Mouse (Mus musculus) lung, adult 18-20 months (tissue): Measurements from ENCODE around the gene 1700013F07Rik.
"Not testable (repeated sequence)": the region's sequence is repeated elsewhere in the genome, so short reads cannot be mapped to it uniquely, and the experiment has no call there.

Experiments used
- DNase-seq, 2 experiments: peaks; one replicate each; pipeline ENCODE4 v3.0.0; 2022; ENCODE audit warnings: mixed read lengths in 2 of 2

The 1700013F07Rik gene

DNA sequence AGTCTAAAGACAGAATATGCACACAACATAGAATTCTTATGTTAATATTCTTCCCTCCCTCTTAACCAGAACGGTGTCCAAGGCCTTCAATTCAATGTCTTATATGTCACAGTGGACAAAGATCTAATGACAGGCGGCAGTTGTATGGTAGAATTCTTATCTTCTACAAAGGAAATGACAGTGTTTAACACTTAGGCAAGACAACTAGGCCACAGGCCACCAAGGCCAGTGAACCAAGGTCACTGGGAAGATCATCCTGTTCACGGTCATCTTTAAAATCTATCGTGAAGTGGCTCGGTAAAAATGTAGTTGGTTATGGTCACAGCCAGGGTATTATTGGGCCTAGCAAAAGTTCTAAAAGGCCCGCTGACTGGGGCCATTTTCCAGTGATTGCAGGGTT, at the start of gene 1700013F07Rik:
Gene 1700013F07Rik, plus strand, starts transcription at position 200 of the 400 bp plus-strand sequence.
- DNase-seq, result no peak

DNA sequence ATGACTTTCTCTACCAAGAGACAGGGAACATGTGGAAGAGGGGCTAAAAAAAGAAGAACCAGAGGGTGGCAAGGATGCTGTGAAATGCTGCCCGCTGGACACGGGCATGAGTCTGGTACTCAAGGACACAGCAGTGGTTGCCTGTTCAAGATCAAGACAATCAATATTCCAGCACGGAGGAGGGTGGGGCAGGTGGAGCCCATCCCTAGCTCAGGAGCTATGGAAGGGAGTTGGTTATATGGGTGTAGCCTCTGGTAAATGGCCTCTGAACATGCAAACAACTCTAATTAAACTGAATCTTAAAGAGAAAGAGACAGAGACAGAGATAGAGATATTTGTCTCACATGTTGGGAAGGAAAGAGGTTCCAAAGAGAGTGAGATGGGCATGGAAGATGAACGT, 49.2 kb upstream of the 1700013F07Rik start:
- no peak for DNase-seq

DNA sequence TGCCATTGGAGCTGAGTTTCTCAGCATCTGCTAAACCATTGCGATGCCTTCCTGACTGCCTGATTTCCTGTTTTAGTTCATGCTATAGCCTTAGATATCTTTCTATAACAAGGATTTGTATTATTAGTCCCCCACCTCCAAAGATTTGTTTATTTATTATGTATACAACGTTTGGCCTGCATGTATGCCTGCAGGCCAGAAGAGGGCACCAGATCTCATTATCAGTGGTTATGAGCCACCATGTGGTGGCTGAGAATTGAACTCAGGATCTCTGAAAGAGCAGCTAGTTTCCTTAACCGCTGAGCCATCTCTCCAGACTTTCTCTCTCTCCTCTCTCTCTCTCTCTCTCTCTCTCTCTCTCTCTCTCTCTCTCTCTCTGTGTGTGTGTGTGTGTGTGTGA, 44.0 kb upstream of the 1700013F07Rik start:
- no peak for DNase-seq

DNA sequence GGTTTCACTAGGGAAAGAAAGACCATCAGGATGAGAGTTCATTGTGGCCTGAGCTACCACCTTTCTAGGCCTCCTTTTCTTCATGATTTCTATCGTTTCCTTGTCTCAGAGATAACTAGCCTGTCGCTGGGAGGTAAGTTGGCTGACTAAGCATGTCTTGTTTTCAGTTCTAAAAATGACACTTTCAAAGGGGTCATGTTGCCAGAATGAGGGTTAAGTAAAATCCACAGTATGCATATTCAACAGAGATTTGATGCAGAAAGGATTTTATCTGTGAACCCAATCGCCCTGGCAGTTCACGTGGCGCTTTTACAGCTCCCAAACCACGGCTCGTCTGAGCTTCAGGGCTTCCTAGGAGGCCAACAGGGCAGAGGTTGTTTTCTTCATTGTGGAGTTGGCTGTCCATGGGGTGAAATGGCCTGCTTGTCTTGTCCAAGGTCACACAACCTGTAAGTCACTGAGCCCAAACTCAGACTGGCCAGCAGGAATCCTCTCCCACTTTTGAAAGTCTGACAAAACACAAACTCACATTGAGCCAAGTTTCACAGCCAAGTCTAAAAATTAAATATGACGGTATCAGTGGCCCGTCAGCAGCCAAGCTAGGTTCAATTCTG, 39.0 kb upstream of the 1700013F07Rik start:
- no peak for DNase-seq

DNA sequence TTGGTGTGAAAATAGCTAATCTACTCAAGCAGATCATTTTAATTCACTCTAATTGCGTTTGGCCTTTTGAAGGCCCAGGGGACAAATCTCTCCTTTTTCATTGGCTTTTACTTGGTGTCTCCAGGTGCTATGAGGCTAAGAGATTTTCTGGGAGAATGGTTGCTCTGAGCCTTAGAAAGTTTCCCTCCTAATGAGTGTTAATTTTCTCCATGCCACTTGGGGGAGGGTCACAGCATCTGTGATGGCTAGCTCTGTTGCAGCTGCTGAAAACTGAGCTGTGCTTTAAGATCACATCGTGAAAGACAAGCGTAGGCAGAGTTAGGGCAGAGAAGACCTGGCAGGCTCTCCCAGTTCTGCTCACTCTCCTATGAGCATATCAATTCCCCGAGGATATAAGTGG, 38.5 kb upstream of the 1700013F07Rik start:
- DNase-seq, result no peak

DNA sequence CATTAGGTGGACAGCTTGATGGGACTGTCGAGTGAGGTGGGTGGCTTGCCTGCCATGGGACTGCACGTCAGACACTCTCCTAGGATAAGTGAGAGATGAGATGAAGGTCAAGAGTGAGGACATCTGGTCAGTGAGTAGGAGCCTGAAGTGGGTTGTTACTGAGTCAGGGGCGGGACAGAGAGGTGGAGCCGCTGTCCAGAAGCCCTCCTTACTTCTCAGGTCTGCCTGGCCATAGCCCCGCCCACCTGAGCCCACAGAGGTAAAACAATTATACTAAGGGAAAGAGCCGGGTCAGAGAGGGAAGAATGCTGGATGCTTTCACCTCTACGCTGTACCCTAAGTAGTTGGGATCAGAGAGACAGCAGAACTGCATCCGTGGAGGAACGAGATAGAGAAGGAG, 36.3 kb upstream of the 1700013F07Rik start:
- DNase-seq, result peak; percentile 10 to 21

DNA sequence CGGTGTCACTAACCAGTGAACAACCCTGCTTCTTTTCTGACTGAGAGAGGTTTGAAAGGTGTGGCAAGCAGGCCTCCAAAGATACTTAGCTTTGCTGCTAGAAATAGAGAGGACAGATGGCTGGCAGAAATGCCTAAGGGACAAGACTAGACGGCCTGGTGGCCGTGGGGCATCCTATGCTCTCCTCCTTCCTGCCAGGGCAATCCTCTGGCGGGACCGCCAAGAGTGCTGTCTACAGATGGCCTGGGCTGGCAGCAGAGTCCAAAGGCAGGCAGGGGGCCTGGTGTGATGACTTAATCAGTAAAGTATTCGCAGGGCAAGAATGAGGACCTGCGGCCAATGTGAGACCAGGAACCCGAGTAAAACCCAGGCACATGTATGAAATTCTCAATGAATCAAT, 34.1 kb upstream of the 1700013F07Rik start:
- DNase-seq, result no peak

DNA sequence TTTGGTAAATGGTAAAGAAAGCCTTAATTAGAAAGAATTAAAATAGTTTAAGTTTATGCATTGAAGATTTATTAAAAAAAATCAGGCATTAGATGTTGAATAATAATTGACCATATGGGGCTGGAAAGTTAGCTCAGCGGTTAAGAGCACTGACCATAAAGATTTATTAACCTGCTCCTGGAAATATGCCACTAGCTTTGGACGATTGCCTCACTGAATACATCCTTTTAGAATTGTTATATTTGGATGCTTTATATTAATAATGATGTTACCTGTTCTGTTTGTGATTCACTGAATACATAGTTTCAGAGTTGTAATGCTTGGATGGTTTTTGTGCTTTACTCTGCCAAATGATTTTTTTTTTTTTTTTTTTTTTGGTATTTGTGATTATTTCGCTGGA, 32.5 kb upstream of the 1700013F07Rik start:
- not testable (repeated sequence) for DNase-seq

DNA sequence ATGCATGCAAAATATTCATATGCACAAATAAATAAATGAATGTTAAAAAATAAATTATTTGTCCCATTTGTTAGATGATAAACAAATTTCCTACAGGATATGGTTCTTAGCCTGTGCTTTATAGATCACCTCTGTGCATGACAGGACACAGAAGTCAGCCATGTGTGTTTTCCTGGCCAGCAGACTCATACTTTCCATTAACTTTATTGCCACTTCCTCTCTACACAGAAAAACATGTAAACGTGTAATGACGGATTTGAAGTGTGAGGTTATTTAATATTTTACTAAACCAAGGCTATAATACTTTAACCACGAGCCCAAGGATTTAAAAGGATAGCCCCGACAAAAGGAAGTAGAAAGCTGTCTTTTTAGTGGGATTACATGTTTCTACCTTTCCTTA, 30.0 kb upstream of the 1700013F07Rik start:
- no peak for DNase-seq

DNA sequence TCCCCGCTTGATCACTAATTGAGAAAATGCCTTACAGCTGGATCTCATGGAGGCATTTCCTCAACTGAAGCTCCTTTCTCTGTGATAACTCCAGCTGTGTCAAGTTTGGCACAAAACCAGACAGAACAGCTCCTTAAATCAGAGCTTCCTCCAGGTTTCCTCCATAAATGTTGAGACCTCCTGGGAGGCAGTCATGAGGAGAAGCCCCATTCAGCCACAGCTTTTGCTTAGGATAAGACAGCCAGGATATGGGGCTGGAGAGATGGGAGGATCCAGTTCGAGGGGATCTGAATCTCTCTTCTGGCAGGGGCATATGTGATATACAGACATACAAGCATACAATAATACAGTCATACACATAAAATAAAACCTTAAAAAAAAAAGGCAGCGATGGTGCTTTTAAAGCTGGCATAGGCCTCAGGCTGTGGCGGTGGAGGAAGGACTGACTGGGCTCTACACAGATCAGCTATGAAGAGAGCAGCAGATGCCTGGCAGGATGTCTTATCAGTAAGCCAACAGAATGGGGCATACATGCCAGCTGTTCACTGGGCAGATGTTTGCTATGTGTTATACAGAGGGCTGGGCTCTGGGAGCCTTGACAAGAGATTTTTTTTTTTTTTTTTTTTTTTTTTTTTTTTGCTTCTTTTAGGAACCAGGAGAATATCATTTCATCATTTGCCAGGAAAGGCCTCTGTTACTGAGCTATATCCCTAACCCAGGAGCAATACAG, 25.0 kb upstream of the 1700013F07Rik start:
- no peak for DNase-seq

DNA sequence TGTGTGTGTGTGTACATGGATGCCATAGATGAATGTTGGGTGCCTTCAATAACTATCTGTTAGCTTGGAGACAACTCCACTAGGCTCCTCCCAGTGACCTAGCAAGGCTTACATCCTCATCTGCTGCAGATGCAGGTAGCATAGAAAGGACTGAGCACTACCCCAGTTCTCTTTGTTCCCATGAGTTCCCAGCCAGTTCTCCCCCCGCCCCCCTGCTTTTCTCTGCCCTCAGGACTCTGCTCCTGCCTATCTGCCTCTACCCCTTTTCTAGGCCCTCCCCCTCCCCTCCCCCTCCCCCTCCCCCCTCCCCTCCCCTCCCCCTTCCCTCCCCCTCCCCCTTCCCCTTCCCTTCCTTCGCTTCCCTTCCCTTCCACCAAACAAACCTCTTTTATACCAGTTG, 23.8 kb upstream of the 1700013F07Rik start:
- DNase-seq, result no peak

DNA sequence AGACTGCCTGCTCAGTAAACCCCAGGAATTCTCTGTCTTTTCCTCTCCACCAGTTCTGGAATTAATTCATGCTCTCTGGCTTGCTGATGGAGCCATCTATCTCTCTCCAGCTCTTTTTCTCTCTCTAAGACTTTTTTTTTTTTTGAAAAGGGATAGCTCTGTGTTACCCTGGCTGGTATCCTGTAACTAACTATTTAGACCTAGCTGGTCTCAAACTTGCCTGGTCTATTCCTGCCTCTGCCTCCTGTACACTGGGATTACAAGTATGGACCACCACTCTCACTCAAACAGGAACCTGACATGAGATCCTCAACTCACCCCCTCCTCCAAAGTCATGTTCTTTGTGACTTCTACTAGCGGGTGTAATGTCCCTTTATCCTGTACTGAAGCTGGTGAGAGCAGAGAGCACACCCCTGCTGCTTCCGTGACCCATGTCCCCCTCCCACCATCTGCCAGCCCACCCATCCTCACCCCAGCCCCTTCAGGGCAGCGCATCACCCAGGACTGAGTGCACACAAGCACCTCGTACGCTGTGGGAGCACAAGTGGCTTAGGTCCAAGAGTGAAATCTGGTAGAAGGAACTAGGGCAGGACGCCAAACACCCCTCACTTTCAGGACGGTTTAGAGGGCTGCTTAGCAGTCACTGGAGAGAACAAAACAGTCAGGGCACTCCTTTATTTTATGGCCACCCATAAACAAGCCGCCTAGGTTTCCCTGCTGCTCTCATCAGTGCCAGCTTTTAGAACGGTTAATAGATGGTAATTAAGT, 23.1 kb upstream of the 1700013F07Rik start:
- DNase-seq, result no peak

DNA sequence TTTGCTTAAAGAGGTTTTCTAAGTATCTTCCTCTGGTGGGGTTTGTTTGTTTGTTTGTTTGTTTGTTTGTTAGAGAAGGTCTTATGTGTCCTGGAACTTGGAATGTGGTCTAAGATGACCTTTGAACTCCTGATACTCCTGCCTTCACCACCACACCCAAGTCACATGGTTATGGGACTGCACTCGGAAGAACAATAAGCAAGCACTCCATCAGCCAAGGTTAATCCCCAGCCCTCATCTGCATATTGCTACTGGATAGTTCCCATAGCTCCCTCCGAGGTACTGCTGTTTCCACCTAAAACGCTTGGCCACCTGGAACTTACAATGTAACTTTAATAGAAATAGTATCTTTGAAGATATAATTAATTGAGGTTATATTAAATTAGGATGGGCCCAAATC, 20.5 kb upstream of the 1700013F07Rik start:
- no peak for DNase-seq

DNA sequence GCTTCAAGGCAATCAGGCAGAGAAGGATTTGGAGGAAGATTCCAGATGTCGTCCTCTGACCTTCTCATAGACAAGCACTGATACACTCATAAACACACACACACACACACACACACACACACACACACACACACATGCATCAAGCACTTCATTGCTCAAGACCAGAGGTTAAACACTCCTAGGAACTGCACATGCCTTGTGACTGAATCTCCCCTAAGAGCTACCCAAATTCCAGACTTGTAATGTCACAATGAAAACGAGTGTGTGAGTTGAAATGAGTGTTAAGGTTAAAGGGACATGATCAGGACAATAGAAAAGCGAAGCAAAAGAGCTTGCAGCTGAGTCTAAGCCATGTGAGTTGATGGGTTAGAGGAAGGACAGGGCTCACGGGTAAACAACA, 15.7 kb upstream of the 1700013F07Rik start:
- DNase-seq, result no peak

DNA sequence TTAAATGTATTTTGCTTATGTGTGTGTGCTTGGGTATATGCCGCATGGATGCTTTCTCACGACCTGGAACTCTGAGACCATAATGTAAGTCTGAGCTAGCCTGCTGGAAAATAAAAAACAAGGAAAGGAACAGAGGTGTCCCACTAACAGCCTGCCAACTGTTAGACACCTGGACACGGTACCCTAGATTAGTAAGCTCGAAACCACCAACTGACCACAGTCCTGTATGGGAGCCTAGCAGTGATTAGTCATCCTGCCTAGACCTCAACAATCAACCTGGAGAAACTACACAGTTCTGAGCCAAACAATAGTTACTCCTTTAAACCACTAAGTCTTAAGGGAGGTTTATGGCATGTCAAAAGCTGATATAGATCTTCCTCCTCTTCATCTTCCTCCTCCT, 10.5 kb upstream of the 1700013F07Rik start:
- DNase-seq, result no peak

DNA sequence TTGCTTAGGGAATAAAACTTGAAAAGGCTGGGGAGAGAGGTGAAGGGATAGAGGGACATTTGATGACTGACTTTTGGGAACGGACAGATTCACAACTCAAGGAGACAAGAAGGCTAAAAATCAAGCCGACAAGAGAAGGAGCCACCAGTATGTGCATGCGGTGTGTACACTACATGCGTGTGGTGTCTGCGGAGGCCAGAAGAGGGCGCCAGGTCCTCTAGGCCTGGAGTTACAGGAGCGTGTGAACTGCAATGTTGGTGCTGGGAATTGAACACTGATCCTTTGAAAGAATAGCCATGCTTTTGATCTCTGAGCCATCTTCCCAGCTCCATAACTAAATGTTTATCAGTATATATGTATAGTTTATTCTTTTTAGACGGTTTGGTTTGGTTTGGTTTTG, 5.5 kb upstream of the 1700013F07Rik start:
- no peak for DNase-seq

DNA sequence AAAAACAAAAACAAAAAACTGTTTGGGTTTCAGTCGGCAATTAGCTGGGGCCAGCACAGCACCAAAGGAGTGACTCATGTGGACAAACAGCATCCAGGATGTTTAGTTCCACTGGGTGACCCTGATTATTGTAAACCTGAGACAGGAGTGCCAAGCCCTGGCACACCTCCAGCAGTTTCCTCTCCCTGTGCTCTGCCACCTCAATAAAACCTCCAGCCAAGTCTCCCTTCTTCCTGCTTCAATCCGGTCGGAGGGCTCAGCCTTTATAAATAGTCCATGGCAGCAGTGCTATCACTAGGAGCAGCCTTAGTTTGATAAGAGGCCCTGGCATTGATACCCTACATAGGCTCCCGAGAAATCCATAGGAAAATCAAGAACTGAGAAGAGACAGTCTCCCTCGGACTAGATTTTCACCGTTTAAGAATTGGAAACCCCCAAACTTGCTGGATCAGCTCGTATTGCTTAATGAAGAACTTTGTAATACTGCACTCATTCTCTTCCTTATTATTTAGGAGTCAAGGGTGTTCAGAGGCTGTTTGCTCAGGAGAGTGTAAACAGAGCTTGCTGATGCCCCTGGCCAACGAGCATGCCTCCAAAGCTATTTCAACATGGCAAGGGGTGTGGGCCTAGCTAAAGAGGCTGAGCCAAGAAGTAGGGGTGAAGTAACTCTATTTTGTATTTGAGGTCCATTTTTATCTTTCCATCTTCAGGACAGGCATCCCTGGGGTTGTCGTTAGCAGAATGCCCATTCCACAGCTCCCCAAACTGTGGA, 650 bp upstream of the 1700013F07Rik start:
- DNase-seq, result peak; percentile 68 to 78

DNA sequence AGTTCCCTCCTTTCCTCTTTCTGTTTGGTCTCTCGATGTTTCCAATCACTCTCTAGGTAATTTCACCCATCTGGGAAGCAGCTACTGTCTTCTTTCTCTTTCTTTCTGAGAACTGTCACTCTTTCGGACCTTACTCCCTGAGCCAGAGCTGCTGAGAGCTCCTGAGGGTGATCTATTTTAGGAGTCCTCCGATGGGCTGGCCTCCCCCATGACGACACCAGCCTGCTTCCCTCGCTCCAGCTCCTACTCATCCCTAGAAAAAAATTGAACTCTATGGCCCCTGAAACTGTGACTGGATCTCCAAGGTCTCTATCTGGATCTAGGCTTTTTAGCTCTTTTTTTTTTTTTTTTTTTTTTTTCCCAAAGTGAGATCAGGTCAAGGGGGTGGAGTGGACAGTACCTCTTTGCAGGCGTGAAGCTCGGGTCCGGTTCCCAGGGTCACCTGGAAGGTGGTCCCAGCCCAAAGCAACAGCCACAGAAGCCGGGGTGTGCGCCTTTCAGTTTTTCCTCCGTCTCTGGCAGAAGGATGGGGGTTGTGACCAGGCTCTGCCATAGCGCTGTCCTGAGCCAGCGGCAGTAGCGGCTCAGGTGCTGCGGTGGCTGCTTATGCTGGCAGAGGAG, 2.1 kb downstream of the 1700013F07Rik start:
- DNase-seq, result no peak

DNA sequence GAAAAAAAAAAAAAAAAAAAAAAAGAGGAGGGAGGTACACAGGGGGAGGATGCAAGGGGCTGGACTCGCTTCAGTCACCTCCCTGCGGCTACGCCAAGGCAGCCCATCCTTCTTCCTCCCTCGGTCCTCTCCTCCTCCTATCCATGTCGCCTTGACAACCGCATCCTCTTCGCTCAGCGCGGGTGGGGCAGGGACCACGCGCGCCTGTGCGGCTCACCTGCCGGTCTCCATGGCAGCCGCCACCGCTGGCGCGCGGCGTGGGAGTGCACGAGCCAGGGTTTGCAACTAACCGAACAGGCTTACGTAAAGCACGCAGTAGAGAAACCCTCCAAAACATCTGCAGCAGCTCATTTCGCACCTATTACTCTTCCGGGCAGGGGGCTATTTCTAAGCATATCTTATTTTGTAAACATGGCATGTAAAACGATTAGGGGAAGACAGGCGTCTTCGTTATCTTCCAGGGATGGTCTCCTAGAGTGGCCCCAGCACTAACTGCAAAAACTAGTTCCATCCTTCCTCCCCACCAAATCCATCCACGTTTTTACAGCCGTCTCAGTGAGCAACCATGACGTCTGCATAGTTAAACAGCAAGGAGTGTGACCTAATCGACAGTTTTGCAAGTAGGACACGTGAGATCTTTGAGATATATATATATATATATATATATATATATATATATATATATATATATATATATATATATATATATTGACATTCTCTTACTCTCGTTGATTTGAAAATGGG, 2.7 kb downstream of the 1700013F07Rik start, which contains the start of gene 5330417C22Rik:
Gene 5330417C22Rik, minus strand, starts transcription at position 20 of the 744 bp plus-strand sequence.
- peak; percentile 73 to 82 for DNase-seq

DNA sequence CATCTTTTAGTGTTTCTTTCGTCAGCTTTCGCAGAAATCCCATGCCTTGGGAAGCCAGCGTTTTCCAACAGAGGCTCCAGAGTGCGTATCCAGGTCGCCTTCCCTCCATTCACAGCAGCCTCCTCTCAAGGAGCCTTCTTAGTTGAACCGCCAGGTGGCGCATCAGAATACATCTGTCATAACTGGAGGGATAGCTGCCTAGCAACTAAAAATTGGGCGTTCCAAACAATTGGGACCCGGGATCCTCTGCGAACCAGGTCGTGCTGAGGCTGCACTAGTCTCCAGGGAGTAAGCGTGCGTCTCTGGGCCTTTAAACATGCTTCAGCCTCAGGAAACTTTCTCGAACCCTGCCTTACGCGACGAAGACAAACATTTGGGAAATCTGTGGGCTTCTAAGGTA, 3.4 kb downstream of the 1700013F07Rik start:
- DNase-seq, result peak; percentile 85 to 91

DNA sequence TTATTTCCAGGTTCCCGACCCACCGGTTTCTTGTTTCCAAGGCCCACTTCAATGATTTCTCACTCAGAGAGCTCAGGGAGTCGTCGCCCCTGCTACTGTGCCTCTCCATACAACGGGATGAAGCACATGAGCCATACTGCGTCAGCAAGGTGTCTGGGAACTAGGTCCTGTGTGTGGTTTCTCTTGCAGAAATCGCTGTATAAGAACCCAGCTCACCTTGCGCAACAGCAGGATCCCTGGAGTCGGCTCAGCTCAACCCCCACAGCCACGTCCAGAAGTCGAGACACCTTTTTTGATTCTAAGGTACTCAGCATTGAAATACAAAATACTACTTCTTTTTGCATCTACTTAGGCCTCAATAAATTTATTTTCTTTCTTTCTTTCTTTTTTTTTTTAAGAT, 8.3 kb downstream of the 1700013F07Rik start:
- DNase-seq, result no peak

DNA sequence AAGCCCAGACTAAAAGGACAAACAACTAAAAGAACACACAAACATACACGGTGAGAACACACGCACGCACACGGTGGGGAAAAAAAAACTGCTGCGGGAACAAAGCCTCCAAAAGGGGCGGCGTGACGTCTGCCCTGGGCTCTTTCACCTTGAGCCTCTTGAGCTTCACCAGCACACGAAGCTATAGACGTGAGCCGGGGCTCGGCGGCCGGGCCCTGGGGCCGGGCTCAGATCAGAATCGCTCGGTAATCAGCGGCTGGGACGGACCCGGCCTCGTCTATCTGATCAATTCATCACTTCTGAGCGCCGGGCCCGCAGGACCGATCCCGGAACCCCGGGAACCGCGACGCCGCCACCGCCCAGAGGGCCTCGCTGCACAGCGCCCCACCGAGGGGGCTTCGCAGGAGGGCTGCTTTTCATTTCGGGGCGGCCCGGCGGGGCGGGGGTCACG, 20.2 kb downstream of the 1700013F07Rik start:
- DNase-seq, result peak in 1 of 2 experiments; percentile 28
